Mouse (Mus musculus): ENCODE measurements around the gene Slc4a3. TPM values are rescaled to one million over a fixed set of nuclear protein-coding genes. Genes with fewer than 3 reads are reported as not detected.

Gene Slc4a3
- polyA plus RNA-seq, 1 experiment from 2014 or later = 26.3 TPM

DNA sequence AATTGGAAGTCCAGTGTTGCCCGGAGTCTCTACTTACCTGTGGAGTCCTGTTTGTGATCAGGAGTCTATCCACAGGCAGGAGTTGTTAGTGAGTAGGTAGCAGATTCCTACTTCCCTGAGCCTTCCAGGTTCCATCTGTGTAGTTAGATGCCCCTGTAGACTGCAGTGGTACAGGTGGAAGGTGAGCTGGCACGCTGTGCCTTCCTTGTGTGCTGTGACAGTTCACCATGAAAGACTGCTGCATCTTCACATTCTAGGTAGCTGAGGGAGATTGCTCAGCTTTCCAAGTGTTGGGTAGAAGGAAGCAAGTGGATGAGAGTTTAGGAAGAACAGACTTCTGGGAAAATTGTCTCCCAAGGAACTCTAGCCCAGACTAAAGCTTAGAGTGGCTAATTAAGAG, 18.0 kb downstream of the Slc4a3 start:
- ATAC-seq (ENCODE audit: insufficient number of reproducible peaks, low FRiP score, low TSS enrichment, low read depth) = no peak
- H3K4me1 ChIP-seq = peaks cover 16% of the 10 kb centered on the region
- WGBS = 80% methylated on average over 2 of the region's 2 CpGs
- H3K9me3 ChIP-seq (replicated peaks) = 0 out of 2 replicates have a peak, but pooled peaks cover 6% of the 10 kb centered on the region
- H3K9ac ChIP-seq = no peak overlapping the region
- H3K4me2 ChIP-seq (replicated peaks) = no peak overlapping the region
- no peaks in the 10 kb centered on the region for H3K27me3 ChIP-seq
- no peaks in the 10 kb centered on the region for H3K36me3 ChIP-seq
- no peak overlapping the region for H3K4me3 ChIP-seq (replicated peaks)
- no peak overlapping the region for H3K27ac ChIP-seq (replicated peaks)

DNA sequence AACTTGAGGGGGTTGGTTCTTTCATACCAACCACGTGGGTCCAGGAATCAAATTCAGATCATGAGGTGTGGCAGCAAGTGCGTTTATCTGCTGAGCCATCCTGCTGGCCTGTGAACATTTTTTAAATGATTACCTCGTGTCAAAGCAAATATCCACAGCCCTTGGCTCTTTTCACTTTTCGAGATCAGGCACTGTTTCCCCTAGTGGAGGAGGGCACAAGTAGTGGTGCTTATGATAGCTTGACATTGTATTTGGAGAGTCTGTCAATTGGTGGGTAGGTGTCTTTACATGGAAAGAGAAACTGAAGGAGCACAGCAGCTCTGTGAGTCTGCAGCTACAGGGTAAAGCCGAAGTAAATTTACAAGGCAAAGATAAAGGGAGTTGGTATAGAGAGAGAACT, 18.9 kb downstream of the Slc4a3 start:
- H3K27me3 ChIP-seq = no peaks in the 10 kb centered on the region
- no peaks in the 10 kb centered on the region for H3K36me3 ChIP-seq
- WGBS = 57% methylated on average over 5 of the region's 5 CpGs
- H3K4me1 ChIP-seq = peaks cover 10% of the 10 kb centered on the region
- no peak overlapping the region for H3K27ac ChIP-seq (replicated peaks)
- no peak for ATAC-seq (ENCODE audit: insufficient number of reproducible peaks, low FRiP score, low TSS enrichment, low read depth)
- no peak overlapping the region for H3K4me2 ChIP-seq (replicated peaks)
- no peak overlapping the region for H3K4me3 ChIP-seq (replicated peaks)
- 0 out of 2 replicates have a peak, but pooled peaks cover 6% of the 10 kb centered on the region for H3K9me3 ChIP-seq (replicated peaks)
- H3K9ac ChIP-seq = no peak overlapping the region

- Histone ChIP-seq H3K36me3 (no peaks in the 10 kb centered on the region), H3K4me2 (replicated peaks) (no peak overlapping the region), H3K4me1 (peaks cover 9% of the 10 kb centered on the region; the same call in 1 of the 2 replicates), H3K4me3 (replicated peaks) (no peak overlapping the region), H3K9me3 (replicated peaks) (0 out of 2 replicates have a peak, but pooled peaks cover 6% of the 10 kb centered on the region), H3K27me3 (no peaks in the 10 kb centered on the region), H3K27ac (replicated peaks) (no peak overlapping the region), H3K9ac (no peak overlapping the region)
- WGBS = 64% methylated on average over 9 of the region's 9 CpGs
- ATAC-seq (ENCODE audit: insufficient number of reproducible peaks, low FRiP score, low TSS enrichment, low read depth) = no peak
These were observed 19.6 kb downstream of the Slc4a3 start for GRCm38 (mm10) chr1:75565616-75566015.

DNA sequence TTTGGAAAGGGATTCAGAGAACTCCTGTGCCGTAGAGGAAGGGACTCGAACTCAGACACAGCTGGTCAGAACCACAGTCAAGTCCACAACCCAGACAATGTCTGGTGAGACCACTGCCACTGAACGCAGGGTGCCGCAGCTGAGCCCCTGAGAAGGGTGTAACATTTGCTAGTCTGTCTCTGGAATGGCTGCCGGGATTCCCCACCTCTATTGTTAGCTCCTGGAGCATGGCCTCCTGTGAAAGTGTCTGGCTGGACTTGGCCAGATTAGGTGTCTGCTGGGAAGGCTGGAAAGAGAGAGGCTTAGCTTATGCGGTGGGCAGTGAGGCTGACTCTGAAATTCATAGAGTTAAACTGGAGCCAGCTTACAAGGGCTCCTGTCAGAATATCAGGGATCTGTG, 24.3 kb downstream of the Slc4a3 start:
- Histone ChIP-seq H3K9ac (no peak overlapping the region), H3K4me1 (no peaks in the 10 kb centered on the region), H3K4me3 (replicated peaks) (no peak overlapping the region), H3K36me3 (no peaks in the 10 kb centered on the region), H3K27me3 (no peaks in the 10 kb centered on the region), H3K27ac (replicated peaks) (no peak overlapping the region), H3K4me2 (replicated peaks) (no peak overlapping the region), H3K9me3 (replicated peaks) (no peaks in the 10 kb centered on the region)
- no peak for ATAC-seq (ENCODE audit: insufficient number of reproducible peaks, low FRiP score, low TSS enrichment, low read depth)
- 60% methylated on average over 6 of the region's 6 CpGs for WGBS

DNA sequence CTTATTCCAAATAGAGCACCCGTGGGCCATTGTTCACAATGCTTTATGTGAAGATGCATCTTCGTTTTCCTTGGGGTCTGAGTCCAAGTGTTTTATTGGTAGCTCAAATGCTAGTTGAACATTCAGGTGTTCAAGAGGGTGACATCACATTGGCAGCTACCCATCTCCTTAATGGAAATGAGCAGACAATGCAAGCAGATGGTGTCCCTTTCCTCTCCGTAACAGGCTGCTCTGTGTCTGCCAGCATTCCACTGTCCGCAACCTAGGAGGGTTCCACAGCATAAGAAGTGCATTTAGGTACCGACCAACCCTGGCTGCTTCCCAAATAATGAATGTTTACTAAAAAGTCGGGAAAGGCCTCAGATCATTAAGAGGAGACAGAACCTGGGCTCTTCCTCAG, 26.7 kb downstream of the Slc4a3 start:
- Histone ChIP-seq H3K36me3 (no peaks in the 10 kb centered on the region), H3K9ac (no peak overlapping the region), H3K4me2 (replicated peaks) (no peak overlapping the region), H3K4me3 (replicated peaks) (no peak overlapping the region), H3K9me3 (replicated peaks) (no peaks in the 10 kb centered on the region), H3K4me1 (no peaks in the 10 kb centered on the region), H3K27ac (replicated peaks) (no peak overlapping the region), H3K27me3 (no peaks in the 10 kb centered on the region)
- 75% methylated on average over 6 of the region's 6 CpGs for WGBS
- ATAC-seq (ENCODE audit: insufficient number of reproducible peaks, low FRiP score, low TSS enrichment, low read depth) = no peak

DNA sequence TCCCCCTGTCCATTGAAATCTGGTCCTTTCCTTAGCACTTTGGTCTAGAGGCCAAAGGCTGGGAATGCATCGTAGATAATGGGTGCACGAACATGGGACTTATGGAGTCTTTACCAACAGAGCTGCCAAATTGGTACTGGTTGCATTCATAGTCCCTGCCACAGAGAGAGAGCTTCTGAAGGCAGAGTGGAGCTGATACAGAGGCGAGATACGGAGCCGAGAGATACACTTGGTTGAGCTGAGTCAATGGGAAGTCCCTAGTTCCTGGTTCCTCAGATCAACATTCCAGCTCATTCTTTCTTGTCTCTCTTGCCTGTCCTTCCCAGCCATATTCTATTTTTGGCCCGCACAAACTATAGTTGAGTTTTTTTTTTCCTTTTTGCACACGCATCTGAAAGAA, 27.6 kb downstream of the Slc4a3 start:
- H3K9ac ChIP-seq = no peak overlapping the region
- 84% methylated on average over 7 of the region's 7 CpGs for WGBS
- H3K36me3 ChIP-seq = no peaks in the 10 kb centered on the region
- H3K9me3 ChIP-seq (replicated peaks) = no peaks in the 10 kb centered on the region
- H3K27ac ChIP-seq (replicated peaks) = no peak overlapping the region
- H3K27me3 ChIP-seq = no peaks in the 10 kb centered on the region
- no peak overlapping the region for H3K4me3 ChIP-seq (replicated peaks)
- H3K4me2 ChIP-seq (replicated peaks) = no peak overlapping the region
- ATAC-seq (ENCODE audit: insufficient number of reproducible peaks, low FRiP score, low TSS enrichment, low read depth) = no peak
- no peaks in the 10 kb centered on the region for H3K4me1 ChIP-seq

GRCm38 (mm10) chr1:75574476-75575310, 28.6 kb downstream of the Slc4a3 start:
- Histone ChIP-seq H3K4me2 (replicated peaks) (no peak overlapping the region), H3K9ac (no peak overlapping the region), H3K27ac (replicated peaks) (no peak overlapping the region), H3K9me3 (replicated peaks) (no peaks in the 10 kb centered on the region), H3K36me3 (no peaks in the 10 kb centered on the region), H3K4me3 (replicated peaks) (no peak overlapping the region), H3K4me1 (no peaks in the 10 kb centered on the region), H3K27me3 (no peaks in the 10 kb centered on the region)
- WGBS = 77% methylated on average over 17 of the region's 17 CpGs
- ATAC-seq (ENCODE audit: insufficient number of reproducible peaks, low FRiP score, low TSS enrichment, low read depth) = no peak

- H3K4me1 ChIP-seq = peaks cover 3% of the 10 kb centered on the region; the same call in 1 of the 2 replicates
- H3K4me2 ChIP-seq (replicated peaks) = no peak overlapping the region
- no peaks in the 10 kb centered on the region for H3K9me3 ChIP-seq (replicated peaks)
- ATAC-seq (ENCODE audit: insufficient number of reproducible peaks, low FRiP score, low TSS enrichment, low read depth) = no peak
- no peaks in the 10 kb centered on the region for H3K27me3 ChIP-seq
- H3K27ac ChIP-seq (replicated peaks) = no peak overlapping the region
- WGBS = 24% methylated on average over 7 of the region's 7 CpGs
- H3K9ac ChIP-seq = no peak overlapping the region
- H3K36me3 ChIP-seq = no peaks in the 10 kb centered on the region
- no peak overlapping the region for H3K4me3 ChIP-seq (replicated peaks)
These were observed 36.0 kb downstream of the Slc4a3 start for GRCm38 (mm10) chr1:75581936-75582624.

DNA sequence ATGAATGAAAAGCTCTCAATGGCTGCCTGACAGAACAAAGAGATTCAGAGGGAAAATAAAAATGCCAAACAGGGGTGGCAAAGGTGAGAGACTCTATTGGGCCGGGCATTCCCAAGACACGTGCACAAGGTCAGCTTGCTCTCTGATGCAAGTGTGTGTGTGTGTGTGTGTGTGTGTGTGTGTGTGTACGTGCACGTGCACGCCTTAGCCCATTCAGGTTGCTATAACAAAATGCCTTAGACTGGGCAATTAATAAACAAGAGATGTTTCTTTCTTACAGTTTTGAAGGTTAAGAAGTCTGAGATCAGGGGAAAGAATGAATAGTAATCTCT, 36.5 kb downstream of the Slc4a3 start:
- no peak for ATAC-seq (ENCODE audit: insufficient number of reproducible peaks, low FRiP score, low TSS enrichment, low read depth)
- WGBS = 75% methylated on average over 5 of the region's 5 CpGs
- peaks cover 3% of the 10 kb centered on the region; the same call in 1 of the 2 replicates for H3K4me1 ChIP-seq
- H3K9me3 ChIP-seq (replicated peaks) = no peaks in the 10 kb centered on the region
- H3K27me3 ChIP-seq = no peaks in the 10 kb centered on the region
- H3K4me2 ChIP-seq (replicated peaks) = no peak overlapping the region
- H3K9ac ChIP-seq = no peak overlapping the region
- H3K27ac ChIP-seq (replicated peaks) = no peak overlapping the region
- no peak overlapping the region for H3K4me3 ChIP-seq (replicated peaks)
- H3K36me3 ChIP-seq = no peaks in the 10 kb centered on the region

GRCm38 (mm10) chr1:75583034-75583433, 37.0 kb downstream of the Slc4a3 start:
- WGBS = 72% methylated on average over 10 of the region's 10 CpGs
- Histone ChIP-seq H3K4me2 (replicated peaks) (no peak overlapping the region), H3K4me3 (replicated peaks) (no peak overlapping the region)

GRCm38 (mm10) chr1:75586791-75587190, 40.7 kb downstream of the Slc4a3 start:
- H3K27me3 ChIP-seq = no peaks in the 10 kb centered on the region
- no peaks in the 10 kb centered on the region for H3K36me3 ChIP-seq
- H3K4me1 ChIP-seq = peaks cover 27% of the 10 kb centered on the region
- no peak overlapping the region for H3K27ac ChIP-seq (replicated peaks)
- no peak overlapping the region for H3K9ac ChIP-seq
- no peak overlapping the region for H3K4me3 ChIP-seq (replicated peaks)
- H3K4me2 ChIP-seq (replicated peaks) = no peak overlapping the region
- 80% methylated on average over 3 of the region's 3 CpGs for WGBS
- no peak for ATAC-seq (ENCODE audit: insufficient number of reproducible peaks, low FRiP score, low TSS enrichment, low read depth)
- H3K9me3 ChIP-seq (replicated peaks) = no peaks in the 10 kb centered on the region

More at GRCm38 (mm10) chr1:75583034-75583433, 37.0 kb downstream of the Slc4a3 start:
- H3K9me3 ChIP-seq (replicated peaks) = no peaks in the 10 kb centered on the region
- no peaks in the 10 kb centered on the region for H3K27me3 ChIP-seq
- H3K27ac ChIP-seq (replicated peaks) = no peak overlapping the region
- no peaks in the 10 kb centered on the region for H3K36me3 ChIP-seq
- H3K9ac ChIP-seq = no peak overlapping the region
- H3K4me1 ChIP-seq = peaks cover 7% of the 10 kb centered on the region
- no peak for ATAC-seq (ENCODE audit: insufficient number of reproducible peaks, low FRiP score, low TSS enrichment, low read depth)
